Mouse (Mus musculus): ENCODE data around the gene Prph.

Prph gene

GRCm38 (mm10) chr15:99098493-99098861, 43.5 kb downstream of the Prph start:
- DNase-seq (ENCODE audit: low spot score in 2 of 2), result no peak

- no peak for DNase-seq (ENCODE audit: low spot score in 2 of 2)
Measured at GRCm38 (mm10) chr15:99099139-99099556, 44.2 kb downstream of the Prph start.

GRCm38 (mm10) chr15:99099984-99100383, 45.0 kb downstream of the Prph start:
- DNase-seq (ENCODE audit: low spot score in 2 of 2), result no peak

DNA sequence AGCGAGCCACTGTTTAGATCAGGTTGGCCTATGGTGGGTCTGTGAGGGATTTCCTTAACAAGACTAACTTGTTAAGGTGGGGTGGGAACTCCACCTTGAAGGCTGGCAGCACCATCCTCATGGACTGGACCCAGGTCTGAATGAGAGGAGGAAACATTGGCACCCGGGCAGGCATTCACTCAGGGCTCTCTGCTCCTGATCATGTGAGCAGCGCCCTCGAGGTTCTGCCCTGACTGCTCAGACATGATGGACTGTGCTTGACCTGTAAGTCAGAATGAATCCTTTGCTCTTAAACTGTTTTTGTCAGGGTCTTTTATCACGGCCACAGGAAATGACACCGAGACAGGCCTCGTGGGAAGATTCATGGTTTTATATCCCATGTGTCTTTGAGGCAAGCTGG, 50.3 kb downstream of the Prph start:
- no peak for DNase-seq (ENCODE audit: low spot score in 2 of 2)

DNA sequence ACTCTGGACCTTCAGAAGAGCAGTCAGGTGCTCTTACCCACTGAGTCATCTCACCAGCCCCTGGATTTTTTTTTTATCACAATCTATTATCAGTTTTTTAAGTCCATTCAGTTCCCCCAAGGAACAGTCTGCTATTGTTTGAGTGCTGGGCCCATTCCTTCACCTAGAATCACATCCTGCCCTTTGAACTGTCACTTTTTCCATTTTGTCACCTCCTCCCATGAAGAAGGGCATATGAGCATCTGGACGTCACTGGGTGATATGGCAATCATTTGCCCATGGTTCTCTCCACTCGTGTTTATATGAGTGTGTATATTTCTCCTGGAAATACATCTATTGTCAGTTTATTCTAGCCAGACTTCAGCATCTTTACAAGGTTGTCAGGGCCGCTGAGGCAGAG, 52.9 kb downstream of the Prph start:
- DNase-seq (ENCODE audit: low spot score in 2 of 2), result no peak

Data from spleen, postnatal 14 days (tissue).